Mouse (Mus musculus) c-Kit-positive CD71-negative TER-119-negative erythroid progenitor cells, embryonic 14.5 days (primary cell): ENCODE measurements around the gene Was.
"Not testable (repeated sequence)": the region's sequence is repeated elsewhere in the genome, so short reads cannot be mapped to it uniquely, and the experiment has no call there.

Source experiments
- DNase-seq: peaks from one replicate; pipeline ENCODE4 v3.0.0-alpha.2; 2013; ENCODE audit warnings: low read depth

Gene Was

GRCm38 (mm10) chrX:8074430-8075014 is 15.8 kb downstream of the Was start, which contains the start of gene Suv39h1:
TSS of gene Suv39h1 (minus strand) at chrX:8074760.
- DNase-seq: peak; percentile 85

GRCm38 (mm10) chrX:8073881-8074429 is 16.3 kb downstream of the Was start:
- no peak for DNase-seq

- DNase-seq: no peak
Measured at GRCm38 (mm10) chrX:8069166-8069565, 21.1 kb downstream of the Was start.

- not testable (repeated sequence) for DNase-seq
Measured at GRCm38 (mm10) chrX:8051044-8051781, 39.1 kb downstream of the Was start.

- no peak for DNase-seq
Measured at GRCm38 (mm10) chrX:8033009-8033408, 57.3 kb downstream of the Was start.
